In genomic region chr3:97823438-97823837, GRCm38 (mm10) we compare ENCODE assay signal across 9 mouse cellular contexts.
DNase-seq lines count a peak whose midpoint lies in the region; ATAC-seq and TF ChIP-seq lines count a peak whose summit lies in the region.
"Had no signal": no experiment of that assay in that cellular context is flagged by ENCODE, and none has a peak within 500 bp of the region (broad histone marks: within the 10 kb centered on the region; RNA-seq: fewer than 3 reads in every experiment).

No protein-coding gene starts in this region.

- peaks cover 5% of the 10 kb centered on the region; the same call in 1 of the 2 replicates for H3K4me1 ChIP-seq in hindbrain, postnatal 0 days (ENCODE audit: insufficient read depth, low read length)
- H3K4me1 ChIP-seq in hindbrain, embryonic 11.5 days (replicated peaks; ENCODE audit: control insufficient read depth, insufficient read depth, low read length): 0 out of 2 replicates have a peak, but pooled peaks cover 6% of the 10 kb centered on the region
- peaks cover 33% of the 10 kb centered on the region for H3K4me1 ChIP-seq in E14TG2a.4 (replicated peaks; ENCODE audit: low read depth, low read length)
- peaks cover 10% of the 10 kb centered on the region; the same call in 1 of the 2 replicates for H3K4me1 ChIP-seq in embryonic facial prominence, embryonic 14.5 days (ENCODE audit: control insufficient read depth, insufficient read depth, low read length)
- H3K4me1 ChIP-seq in limb, embryonic 13.5 days: peaks cover 24% of the 10 kb centered on the region

- H3K4me2 ChIP-seq in hindbrain, postnatal 0 days (ENCODE audit: low read depth, low read length): peak overlapping the region; percentile 66
- H3K4me2 ChIP-seq in hindbrain, embryonic 11.5 days (replicated peaks; ENCODE audit: low read depth, low read length): no peak overlapping the region
- peak overlapping the region; percentile 68; the same call in 1 of the 2 replicates for H3K4me2 ChIP-seq in embryonic facial prominence, embryonic 14.5 days (ENCODE audit: low read depth, low read length)
- H3K4me2 ChIP-seq in limb, embryonic 13.5 days (replicated peaks): peak overlapping the region; percentile 93

- no peaks in the 10 kb centered on the region for H3K27me3 ChIP-seq in hindbrain, postnatal 0 days (ENCODE audit: insufficient read depth, low read length)
- H3K27me3 ChIP-seq in hindbrain, embryonic 11.5 days (ENCODE audit: control insufficient read depth, insufficient read depth, low read length): peaks cover 5% of the 10 kb centered on the region; the same call in 1 of the 2 replicates
- H3K27me3 ChIP-seq in E14TG2a.4 (ENCODE audit: insufficient read depth, low read length): peaks cover 48% of the 10 kb centered on the region
- H3K27me3 ChIP-seq in embryonic facial prominence, embryonic 14.5 days (replicated peaks; ENCODE audit: control insufficient read depth, insufficient read depth, low read length): peaks cover 12% of the 10 kb centered on the region; the same call in 1 of the 2 replicates
- peaks cover 23% of the 10 kb centered on the region for H3K27me3 ChIP-seq in limb, embryonic 13.5 days

- ATAC-seq in hindbrain, postnatal 0 days: no peak
- ATAC-seq in hindbrain, embryonic 11.5 days (ENCODE audit: low FRiP score): no peak
- no peak for ATAC-seq in embryonic facial prominence, embryonic 14.5 days (ENCODE audit: low read depth)
- ATAC-seq in limb, embryonic 13.5 days (ENCODE audit: low FRiP score, low read depth): no peak

- H3K4me3 ChIP-seq in hindbrain, postnatal 0 days (ENCODE audit: low read length): no peak overlapping the region
- H3K4me3 ChIP-seq in hindbrain, embryonic 11.5 days (ENCODE audit: low read depth, low read length): no peak overlapping the region
- peak overlapping the region; percentile 74 for H3K4me3 ChIP-seq in E14TG2a.4 (replicated peaks; ENCODE audit: low read length)
- peak overlapping the region; percentile 43; the same call in 1 of the 2 replicates for H3K4me3 ChIP-seq in embryonic facial prominence, embryonic 14.5 days (ENCODE audit: low read depth, low read length)
- peak overlapping the region; percentile 55 for H3K4me3 ChIP-seq in limb, embryonic 13.5 days

- no peaks in the 10 kb centered on the region for H3K9me3 ChIP-seq in hindbrain, postnatal 0 days (ENCODE audit: low read length)
- no peaks in the 10 kb centered on the region for H3K9me3 ChIP-seq in hindbrain, embryonic 11.5 days (ENCODE audit: control insufficient read depth, low read length)
- H3K9me3 ChIP-seq in E14TG2a.4 (ENCODE audit: low read length): no peaks in the 10 kb centered on the region
- H3K9me3 ChIP-seq in embryonic facial prominence, embryonic 14.5 days (ENCODE audit: control insufficient read depth, low read length): no peaks in the 10 kb centered on the region
- no peaks in the 10 kb centered on the region for H3K9me3 ChIP-seq in limb, embryonic 13.5 days
- H3K9me3 ChIP-seq: liver, embryonic 13.5 days had no signal

- H3K27ac ChIP-seq in hindbrain, postnatal 0 days: no peak overlapping the region
- no peak overlapping the region for H3K27ac ChIP-seq in hindbrain, embryonic 11.5 days (ENCODE audit: low read depth, low read length)
- no peak overlapping the region for H3K27ac ChIP-seq in embryonic facial prominence, embryonic 14.5 days (replicated peaks; ENCODE audit: low read depth, low read length)
- H3K27ac ChIP-seq in limb, embryonic 13.5 days: no peak overlapping the region
- H3K27ac ChIP-seq: liver, embryonic 13.5 days had no signal

- H3K9ac ChIP-seq in hindbrain, postnatal 0 days (replicated peaks; ENCODE audit: low read length): no peak overlapping the region
- no peak overlapping the region for H3K9ac ChIP-seq in hindbrain, embryonic 11.5 days (ENCODE audit: low read depth, low read length)
- no peak overlapping the region for H3K9ac ChIP-seq in embryonic facial prominence, embryonic 14.5 days (ENCODE audit: low read depth, low read length)
- no peak overlapping the region for H3K9ac ChIP-seq in limb, embryonic 13.5 days
- H3K9ac ChIP-seq: liver, embryonic 13.5 days had no signal

- TF ChIP-seq CTCF in hindbrain, postnatal 0 days (IDR thresholded peaks at IDR 0.05; ENCODE audit: low read depth): no peak
- TF ChIP-seq CTCF in E14TG2a.4 (conservative IDR thresholded peaks at IDR 0.05; ENCODE audit: low read length): no peak

- 35% methylated on average over 6 of the region's 6 CpGs for WGBS in hindbrain, postnatal 0 days
- WGBS in hindbrain, embryonic 11.5 days: 19% methylated on average over 6 of the region's 6 CpGs
- WGBS in embryonic facial prominence, embryonic 14.5 days: 20% methylated on average over 6 of the region's 6 CpGs
- WGBS in limb, embryonic 13.5 days: 14% methylated on average over 6 of the region's 6 CpGs

- DNase-seq in hindbrain, postnatal 0 days (ENCODE audit: low spot score): no peak
- no peak for DNase-seq in hindbrain, embryonic 11.5 days (ENCODE audit: low spot score)
- no peak for DNase-seq in embryonic facial prominence, embryonic 14.5 days (ENCODE audit: low spot score)
- no peak for DNase-seq in thymus, postnatal 10 days (ENCODE audit: low spot score in 2 of 2)
- no peak for DNase-seq in spleen, adult 18-20 months
- DNase-seq: liver, embryonic 13.5 days; right cerebral cortex, postnatal 25 days had no signal

- no peaks in the 10 kb centered on the region for H3K36me3 ChIP-seq in hindbrain, postnatal 0 days (ENCODE audit: insufficient read depth, low read length)
- no peaks in the 10 kb centered on the region for H3K36me3 ChIP-seq in hindbrain, embryonic 11.5 days (ENCODE audit: control insufficient read depth, insufficient read depth, low read length)
- H3K36me3 ChIP-seq in E14TG2a.4 (ENCODE audit: insufficient read depth, low read length): no peaks in the 10 kb centered on the region
- no peaks in the 10 kb centered on the region for H3K36me3 ChIP-seq in embryonic facial prominence, embryonic 14.5 days (ENCODE audit: control insufficient read depth, insufficient read depth, low read length)
- H3K36me3 ChIP-seq in limb, embryonic 13.5 days: no peaks in the 10 kb centered on the region
- H3K36me3 ChIP-seq: liver, embryonic 13.5 days had no signal

Comparison
In these comparisons a context has a peak if more than half of its experiments do, and no peak if none do; other contexts are left out.
1. H3K4me3 ChIP-seq: peak in E14TG2a.4 (single experiment), embryonic facial prominence, embryonic 14.5 days (single experiment) and limb, embryonic 13.5 days (single experiment); none in hindbrain, postnatal 0 days (single experiment) and hindbrain, embryonic 11.5 days (single experiment).